Mouse (Mus musculus) effector memory CD4-positive, alpha-beta T cell, adult 5 months (primary cell): ENCODE results near the gene Atxn2l. TPM values are rescaled to one million over a fixed set of nuclear protein-coding genes. Genes with fewer than 3 reads are reported as not detected.

Experiments
- polyA plus RNA-seq: library from polyadenylated mRNA; unstranded; fragments of 100-300 nt; shearing (Covaris generic); gene quantifications from one replicate; pipeline ENCODE4 v1.2.1, GENCODE M21; 2017

Atxn2l gene
- polyA plus RNA-seq, result 118 TPM

DNA sequence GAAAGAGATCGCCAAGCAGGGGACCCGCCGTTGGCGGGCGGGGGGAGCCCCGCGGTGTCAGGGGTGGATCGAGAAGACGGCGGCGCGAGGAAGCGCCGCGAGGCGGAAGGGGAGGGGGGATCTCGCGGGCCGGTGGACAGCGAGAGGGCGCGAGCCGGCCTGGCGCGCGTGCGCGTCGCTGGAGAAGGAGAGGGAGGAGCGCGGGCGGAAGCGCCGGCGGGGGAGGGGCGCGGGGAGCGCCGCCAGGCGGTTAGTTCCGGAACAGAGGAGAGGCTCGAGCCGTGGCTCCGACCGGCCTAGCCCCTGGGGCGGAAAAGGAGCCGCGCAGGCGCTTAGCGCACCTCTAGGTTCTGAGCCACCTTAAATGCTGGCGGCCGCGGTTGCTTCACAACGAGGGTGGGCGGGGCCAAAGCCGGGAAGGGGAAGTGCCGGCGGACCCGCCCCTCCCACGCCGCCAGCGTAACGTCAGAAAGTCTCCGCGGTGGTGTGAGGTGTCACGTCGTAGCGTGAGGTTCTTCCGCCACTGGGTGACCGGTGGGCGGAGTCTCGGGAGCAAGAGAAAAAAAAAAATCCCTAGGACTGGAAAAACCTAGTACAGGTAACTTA is at the start of gene Atxn2l:
Gene Atxn2l (minus strand): TSS at position 165 of the 606 bp plus-strand sequence.

DNA sequence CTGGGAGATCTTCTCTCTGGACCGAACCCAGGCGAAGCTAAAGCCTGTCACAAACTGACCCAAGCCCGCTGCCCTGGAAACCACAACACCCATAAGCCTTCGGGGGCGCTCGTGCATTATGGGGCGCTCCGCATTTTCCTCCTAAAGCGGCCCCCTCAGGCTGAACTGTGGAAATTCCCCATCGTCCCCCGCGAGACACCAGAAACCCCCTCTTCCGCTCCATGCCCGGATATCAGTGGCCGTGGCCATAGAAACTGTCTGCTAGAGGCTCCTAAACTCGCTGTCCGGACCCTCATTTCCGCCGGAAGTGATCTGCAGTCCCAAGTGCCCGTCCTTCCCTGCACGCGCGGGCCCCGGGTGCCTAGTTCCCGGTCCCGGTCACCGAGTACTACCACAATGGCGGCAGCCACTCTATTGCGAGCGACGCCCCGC is 16.2 kb downstream of the Atxn2l start, which contains the start of gene Tufm:
Gene Tufm (plus strand): TSS at position 310 of the 432 bp plus-strand sequence.

DNA sequence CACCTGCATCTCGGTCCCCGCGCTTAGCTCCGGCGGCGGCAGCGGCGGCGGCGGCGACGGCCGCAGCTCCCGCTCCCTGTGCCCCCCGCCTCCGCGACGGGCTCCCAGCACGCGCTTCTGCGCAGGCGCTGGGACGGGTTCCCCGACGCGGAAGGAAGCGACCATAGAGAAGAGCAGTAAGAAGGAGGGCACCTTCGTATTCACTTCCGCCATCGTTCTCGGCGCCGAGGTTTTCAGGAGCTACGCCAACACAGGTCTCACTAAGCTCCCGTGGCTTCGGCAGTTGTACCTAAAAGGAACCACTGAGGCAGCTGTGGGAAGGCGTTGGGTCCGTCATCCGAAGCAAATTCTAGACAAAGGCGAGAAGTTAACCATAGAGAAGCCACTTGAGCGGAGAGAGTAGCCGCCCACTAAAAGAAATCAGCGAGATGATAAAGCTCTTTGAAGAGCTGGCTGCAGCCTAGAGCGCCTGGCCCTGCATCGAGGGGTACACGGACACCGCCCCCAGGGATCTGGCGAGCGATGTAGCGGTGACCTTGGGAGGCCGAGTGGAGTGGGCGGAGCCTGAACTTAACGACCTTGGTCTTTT is 28.1 kb downstream of the Atxn2l start, which contains the start of gene Sh2b1:
Gene Sh2b1 (minus strand): TSS at position 432 of the 589 bp plus-strand sequence.

DNA sequence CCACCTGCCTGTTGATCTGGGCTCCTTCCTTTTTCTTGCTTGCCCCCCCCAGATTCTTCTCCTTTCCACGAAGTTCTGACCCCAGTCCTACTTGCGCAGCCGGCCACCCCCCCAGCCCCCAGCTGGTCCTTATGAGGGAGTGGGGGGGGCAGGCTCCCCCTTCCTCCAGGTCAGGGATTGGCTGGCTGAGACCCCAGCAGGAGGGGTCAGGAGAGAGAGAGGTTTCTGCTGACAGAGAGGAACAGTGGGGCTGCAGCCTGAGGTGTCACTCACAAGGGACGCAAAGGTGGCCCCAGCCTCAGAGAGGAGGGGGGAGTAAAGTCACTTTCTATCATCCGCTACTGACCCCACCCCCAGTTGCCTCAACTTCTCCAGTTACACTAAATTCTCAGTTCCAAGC is 40.2 kb downstream of the Atxn2l start, which contains the start of gene Atp2a1:
Gene Atp2a1 (minus strand): TSS at position 105 of the 400 bp plus-strand sequence.

Other genes with a start within 250 kb of the Atxn2l start
- 19.2 TPM for gene Sbk1, start 230.8 kb downstream of the Atxn2l start, polyA plus RNA-seq
- 675 TPM for gene Lat, start 133.9 kb downstream of the Atxn2l start, polyA plus RNA-seq
- gene Spns1, start 126.0 kb downstream of the Atxn2l start, polyA plus RNA-seq, result 33.0 TPM
- gene Nfatc2ip, start 106.7 kb downstream of the Atxn2l start, polyA plus RNA-seq, result 5.9 TPM
- not detected for gene Cd19, start 88.5 kb downstream of the Atxn2l start, polyA plus RNA-seq
- 40.4 TPM for gene Rabep2, start 74.7 kb downstream of the Atxn2l start, polyA plus RNA-seq
- gene Atp2a1, start 40.3 kb downstream of the Atxn2l start, polyA plus RNA-seq, result 0.39 TPM
- gene Sh2b1, start 28.0 kb downstream of the Atxn2l start, polyA plus RNA-seq, result 58.6 TPM
- 66.5 TPM for gene Tufm, start 16.1 kb downstream of the Atxn2l start, polyA plus RNA-seq
- 142 TPM for gene Eif3c, start 63.0 kb upstream of the Atxn2l start, polyA plus RNA-seq
- gene Apobr, start 81.5 kb upstream of the Atxn2l start, polyA plus RNA-seq, result 3.4 TPM
- gene Cln3, start 82.4 kb upstream of the Atxn2l start, polyA plus RNA-seq, result 83.6 TPM
- not detected for gene Il27, start 91.5 kb upstream of the Atxn2l start, polyA plus RNA-seq
- not detected for gene Nupr1, start 127.4 kb upstream of the Atxn2l start, polyA plus RNA-seq
- 62.4 TPM for gene Sgf29, start 145.9 kb upstream of the Atxn2l start, polyA plus RNA-seq
- gene Sult1a1, start 173.0 kb upstream of the Atxn2l start, polyA plus RNA-seq, result not detected
- 70.2 TPM for gene Bola2, start 192.0 kb upstream of the Atxn2l start, polyA plus RNA-seq
- gene Slx1b, start 192.3 kb upstream of the Atxn2l start, polyA plus RNA-seq, result 2.2 TPM
- 1,641 TPM for gene Coro1a, start 204.3 kb upstream of the Atxn2l start, polyA plus RNA-seq